Mouse (Mus musculus) brain, embryonic 18.5 days (tissue): Measurements from ENCODE around the gene Map3k1.

Experiments
- DNase-seq: peaks from one replicate; pipeline ENCODE4 v3.0.0-alpha.2; 2012; ENCODE audit warnings: low read depth, low spot score

Gene Map3k1

DNA sequence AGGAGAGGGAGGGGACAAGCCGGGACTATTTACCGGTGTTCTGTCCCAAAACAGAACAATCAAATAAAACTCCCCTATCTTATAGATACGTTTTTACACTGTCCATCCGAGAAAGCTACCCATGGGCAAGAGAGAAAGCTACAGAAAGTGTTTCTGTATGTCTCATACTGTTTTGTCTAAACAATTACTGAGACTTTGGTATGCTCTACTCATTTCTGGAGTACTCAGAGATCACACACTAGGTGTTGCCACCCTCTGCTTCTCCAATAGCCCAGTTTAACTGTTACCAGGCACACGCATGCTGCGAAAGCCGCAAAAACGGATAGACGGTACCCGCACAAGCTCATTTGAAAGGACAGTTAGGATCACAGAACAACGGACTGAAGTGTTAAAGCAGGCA is 17.2 kb downstream of the Map3k1 start:
- DNase-seq, result no peak

DNA sequence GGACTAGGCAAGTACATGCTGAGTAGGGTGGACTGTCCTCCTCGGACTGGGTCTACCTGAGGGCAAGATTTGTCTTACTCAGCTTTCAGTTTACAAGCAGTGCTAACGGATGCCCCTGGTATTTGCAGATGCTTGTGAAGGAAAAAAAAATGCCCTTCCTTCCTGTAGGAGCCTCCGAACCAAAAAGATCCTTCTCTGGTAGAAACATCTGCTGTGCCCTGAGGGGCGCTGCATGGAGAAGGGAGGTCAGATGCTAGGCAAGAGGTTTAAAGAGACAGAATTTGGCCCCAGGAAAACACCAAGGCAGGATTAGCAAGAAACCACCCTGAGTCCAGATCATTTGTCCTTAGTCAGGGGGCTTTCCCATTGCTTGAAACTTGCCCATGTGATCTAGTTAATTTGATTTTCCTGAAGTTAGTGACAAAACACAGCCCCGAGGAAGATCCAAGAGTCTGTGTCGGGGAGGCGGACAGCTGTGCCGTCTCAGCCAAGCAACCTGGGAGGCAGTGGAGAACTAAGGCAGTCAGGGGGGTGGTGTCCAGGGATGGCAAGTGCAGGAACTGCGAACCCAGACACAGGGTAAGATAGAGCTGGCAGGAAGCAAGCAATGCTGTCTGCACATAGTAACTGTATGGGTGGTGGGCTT is 19.2 kb downstream of the Map3k1 start:
- no peak for DNase-seq

DNA sequence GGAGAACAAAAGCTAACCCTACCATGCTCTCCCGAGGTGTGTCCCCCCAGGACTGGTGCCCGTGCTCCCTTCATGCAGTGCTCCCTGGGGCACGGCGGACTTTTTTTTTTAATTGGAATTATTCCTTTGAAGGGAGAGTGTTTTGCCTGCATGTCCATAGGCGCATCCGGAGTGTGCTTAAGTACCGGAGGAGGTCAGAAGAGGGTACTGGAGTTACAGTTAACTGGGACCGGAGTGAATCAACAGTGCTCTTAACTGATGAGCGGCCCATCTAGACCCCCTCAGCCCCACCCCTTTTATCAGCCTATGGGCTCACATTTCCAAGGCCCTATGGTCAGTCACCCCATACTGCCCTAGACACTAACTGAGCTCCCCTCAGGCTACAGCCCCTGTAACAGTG is 19.9 kb downstream of the Map3k1 start:
- no peak for DNase-seq

DNA sequence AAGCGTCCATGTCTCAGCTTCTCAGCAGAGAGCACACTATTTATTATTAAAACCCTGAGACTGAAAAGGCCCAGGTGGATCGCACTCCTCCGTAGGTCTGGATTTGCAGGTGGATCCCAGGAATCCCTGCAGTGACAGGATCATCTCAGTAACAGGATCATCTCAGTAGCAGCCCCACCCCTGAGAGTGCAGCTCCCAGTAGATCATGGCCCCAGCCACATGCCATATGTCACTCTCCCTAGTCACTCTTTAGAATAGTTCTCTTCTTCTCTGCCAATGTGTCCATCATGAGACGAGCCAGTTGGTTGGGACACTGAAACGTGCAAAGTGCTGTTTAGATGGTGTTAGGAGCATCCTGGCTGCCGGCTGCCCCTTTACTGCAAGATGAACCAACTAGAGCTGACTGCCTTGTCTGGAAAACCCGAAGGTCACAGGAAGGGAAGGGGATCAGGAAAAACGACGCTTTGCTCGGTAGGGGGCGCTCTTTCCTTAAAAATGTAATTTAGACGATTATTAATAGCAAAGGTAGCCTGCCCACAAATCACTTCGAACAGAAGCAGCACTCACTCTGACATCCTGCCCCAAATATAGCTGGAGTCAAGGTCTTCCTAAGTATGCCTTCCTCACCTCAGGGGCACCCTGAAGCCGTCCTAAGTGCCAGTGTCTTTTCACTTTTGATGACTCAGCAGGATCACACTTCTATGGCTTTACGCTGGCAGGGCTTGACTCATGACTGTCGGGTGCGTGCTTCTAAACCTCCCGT is 20.8 kb downstream of the Map3k1 start:
- DNase-seq, result no peak

DNA sequence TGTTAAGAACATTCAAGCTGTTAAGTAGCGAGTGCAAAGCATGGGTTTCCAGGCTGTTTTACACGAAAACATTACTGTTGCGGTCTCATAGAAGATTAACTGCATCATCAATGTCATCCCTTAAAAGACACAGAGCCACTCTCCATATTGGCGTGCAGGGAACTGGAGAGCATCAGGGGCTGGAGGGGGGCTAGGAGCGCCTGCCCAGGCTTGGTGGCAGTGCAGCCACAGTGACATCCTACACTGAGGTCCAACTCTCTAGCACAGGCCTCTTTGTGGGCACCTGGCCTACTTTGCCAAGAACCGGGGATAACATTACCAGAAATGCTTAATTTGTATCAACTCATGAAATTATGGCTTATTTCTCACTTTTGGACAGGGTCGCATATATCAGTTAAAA is 22.2 kb downstream of the Map3k1 start:
- no peak for DNase-seq

DNA sequence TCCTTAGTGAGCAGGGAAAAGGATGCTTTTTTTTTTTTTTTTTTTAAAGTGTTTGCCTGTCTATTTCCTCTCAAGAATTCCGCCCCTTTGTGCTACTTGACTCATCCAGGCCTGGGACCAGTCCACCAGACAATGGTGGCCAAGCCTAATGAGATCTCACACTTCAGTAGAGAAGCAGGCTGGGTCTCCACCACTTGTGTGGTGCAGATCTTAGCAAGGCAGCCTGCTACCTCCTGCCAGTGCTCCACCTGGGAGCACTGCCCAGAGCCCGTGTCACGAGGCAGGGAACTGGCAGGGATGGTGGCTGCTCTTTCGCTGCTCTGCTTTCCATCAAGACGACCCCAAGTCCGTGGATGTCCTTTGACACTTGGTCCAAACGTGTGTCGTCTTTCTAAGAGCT is 25.3 kb downstream of the Map3k1 start:
- no peak for DNase-seq

DNA sequence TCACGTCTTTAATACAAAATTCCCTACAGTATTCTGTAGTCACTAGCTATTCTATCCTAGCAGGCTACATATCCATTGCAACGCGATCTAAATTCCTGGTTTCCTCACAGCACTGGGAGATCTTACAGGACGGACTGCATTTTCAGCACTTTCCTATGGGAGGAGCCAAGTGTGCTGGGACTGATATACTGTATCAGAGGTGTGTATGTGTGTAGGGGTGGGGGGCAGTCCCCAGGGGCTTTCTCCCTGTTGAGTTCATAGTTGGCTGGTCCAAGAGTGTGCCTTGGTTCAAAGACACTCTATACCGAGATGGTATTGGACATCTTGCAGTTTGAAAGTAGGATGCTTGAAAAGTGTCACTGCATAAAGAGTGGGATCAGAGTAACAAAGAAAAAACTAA is 29.3 kb downstream of the Map3k1 start:
- DNase-seq, result no peak

DNA sequence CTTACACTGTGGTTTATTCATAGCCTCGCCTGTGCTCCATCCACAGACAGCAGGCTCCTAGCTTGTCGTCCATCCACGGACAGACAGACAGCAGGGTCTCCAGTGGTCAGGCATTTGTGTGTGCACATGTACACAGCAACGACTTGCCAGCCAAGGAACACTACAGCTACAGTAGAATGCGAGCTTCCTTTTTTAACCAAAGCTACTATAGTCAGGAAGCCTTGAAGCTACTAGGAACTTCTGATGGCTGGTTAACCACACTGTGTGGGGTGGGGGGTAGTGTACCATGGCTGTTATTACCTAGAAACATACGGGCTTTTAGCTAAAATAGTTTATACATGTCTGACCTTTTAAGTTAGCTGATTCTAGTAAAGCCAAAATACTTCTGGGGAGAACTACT is 30.2 kb downstream of the Map3k1 start:
- DNase-seq, result no peak

DNA sequence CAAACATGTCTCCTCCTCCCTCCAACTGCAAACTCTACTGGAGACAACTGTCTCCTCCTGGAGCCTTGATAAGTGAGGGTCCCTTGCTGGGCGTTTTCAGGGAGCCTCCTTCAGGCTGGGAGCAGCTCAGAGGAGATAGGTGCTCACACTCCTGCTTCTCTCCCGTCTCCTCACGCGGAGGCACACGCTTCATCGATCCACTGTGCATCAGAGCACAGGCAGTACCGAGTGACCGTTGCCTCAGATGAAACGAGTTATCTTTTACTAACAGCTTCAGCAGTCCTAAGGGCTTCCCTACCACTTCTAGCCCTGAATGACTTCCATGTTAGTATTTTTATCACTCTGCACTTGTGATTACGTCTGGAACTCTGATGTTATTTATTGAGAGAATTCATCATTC is 30.9 kb downstream of the Map3k1 start:
- no peak for DNase-seq

DNA sequence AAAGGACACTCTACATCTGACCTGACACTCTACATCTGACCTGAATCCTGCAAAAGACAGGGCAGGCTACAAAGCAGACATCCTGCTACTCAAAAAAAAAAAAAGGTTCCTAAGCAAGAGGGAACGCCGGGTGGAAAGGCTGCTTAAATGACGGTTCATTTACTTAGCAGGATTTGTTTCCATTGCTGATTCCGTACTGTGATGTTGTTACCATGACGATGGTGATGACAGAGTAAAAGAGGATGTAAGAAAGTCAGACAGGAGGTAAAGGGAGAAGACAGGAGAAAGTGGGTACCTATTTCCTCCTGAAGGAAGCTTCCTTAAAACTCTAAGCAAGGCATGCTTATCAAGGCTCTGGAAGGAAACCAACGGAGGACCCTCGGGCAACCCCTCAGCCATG is 31.6 kb downstream of the Map3k1 start:
- DNase-seq, result no peak

DNA sequence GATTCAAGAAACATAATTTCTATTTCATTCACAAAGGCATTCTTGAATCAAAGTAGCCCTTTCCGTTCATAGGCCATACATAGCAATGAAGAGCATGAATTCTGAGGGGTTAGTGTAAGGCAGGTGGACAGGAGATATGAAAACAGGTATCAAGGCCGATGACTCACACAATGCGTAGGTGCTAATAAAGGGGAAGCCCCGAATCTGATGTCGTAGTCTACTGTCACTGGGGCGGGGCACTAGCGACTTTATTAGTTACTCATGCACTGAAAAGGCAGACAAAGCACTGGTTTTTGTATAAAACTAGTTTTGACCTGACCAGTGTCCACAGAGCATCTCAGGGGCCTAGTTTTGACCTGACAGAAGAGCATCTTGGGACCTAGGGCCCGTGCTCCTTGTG is 36.7 kb downstream of the Map3k1 start:
- DNase-seq, result no peak

DNA sequence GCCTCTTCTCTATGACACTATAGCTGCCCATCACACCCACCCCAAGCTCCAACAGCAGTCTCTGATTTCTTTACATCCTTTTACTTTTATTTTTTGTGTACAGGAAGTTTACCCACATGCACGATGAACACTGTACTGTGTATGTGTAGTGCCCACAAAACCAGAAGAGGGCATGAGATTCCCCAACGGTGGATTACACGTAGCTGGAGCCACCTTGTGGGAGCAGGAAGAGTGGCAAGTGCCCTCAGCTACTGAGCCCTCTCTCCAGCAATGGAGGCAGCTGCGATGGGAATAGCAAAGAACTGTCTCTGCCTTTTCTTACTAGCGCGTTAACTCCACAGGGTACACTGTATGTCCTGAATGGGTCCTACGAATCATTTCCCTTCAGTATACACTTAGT is 37.6 kb downstream of the Map3k1 start:
- no peak for DNase-seq

DNA sequence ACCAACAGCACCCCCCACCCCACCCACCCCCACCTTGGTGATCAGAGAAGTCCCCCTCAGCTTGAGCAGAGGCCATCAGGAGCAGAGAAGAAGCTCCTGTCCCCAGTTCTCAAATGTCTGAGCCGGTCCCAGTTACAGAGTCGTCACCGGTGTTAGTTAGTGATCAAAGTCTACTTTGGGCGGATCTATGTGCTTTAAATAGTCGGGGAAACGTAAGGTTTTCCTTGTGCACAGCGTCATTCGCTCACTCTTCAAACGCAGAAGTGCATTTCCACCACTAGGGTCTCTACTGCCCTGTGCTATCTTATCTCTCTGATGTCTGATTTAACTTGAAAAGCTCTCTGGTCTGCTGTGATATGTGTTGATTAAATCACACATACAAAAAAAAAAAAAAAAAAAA is 38.0 kb downstream of the Map3k1 start:
- DNase-seq, result no peak

DNA sequence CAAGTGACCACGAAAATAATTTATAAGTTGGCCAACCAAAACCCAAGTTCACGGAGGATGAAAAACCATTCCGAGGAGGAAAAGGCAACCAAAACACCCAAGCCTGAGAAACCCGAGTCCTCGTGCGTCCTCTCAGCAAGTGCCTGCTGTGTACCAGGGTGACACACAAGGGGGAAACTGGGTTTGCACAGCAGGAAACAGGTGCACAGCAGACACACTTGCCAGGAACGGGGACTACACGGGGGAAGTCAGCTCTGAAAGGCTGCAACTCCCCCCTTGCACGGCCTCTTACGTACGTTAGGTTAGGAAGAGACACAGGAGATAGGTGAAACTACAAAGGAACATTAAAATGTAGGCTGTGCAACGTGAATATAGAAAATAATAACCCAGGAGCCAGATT is 46.3 kb downstream of the Map3k1 start:
- DNase-seq, result no peak

DNA sequence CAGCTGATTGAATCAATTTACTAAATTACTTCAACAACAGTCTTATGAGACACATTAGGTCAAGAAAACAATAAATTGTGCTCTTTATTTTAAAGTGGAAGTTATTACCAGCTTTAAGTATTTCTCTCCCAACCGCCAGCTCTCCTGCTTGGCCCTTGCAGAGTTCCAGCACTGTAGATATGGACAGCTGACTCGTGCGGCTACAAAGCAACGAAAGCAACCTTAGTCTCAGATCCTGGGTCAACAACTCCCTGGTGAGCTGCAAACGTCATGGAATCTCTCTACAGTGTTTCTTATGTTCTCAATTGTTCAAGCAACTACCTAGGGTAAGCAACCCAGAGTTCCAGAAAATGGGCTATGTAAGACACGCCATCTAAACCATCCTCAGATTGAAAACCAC is 51.8 kb downstream of the Map3k1 start:
- DNase-seq, result no peak

DNA sequence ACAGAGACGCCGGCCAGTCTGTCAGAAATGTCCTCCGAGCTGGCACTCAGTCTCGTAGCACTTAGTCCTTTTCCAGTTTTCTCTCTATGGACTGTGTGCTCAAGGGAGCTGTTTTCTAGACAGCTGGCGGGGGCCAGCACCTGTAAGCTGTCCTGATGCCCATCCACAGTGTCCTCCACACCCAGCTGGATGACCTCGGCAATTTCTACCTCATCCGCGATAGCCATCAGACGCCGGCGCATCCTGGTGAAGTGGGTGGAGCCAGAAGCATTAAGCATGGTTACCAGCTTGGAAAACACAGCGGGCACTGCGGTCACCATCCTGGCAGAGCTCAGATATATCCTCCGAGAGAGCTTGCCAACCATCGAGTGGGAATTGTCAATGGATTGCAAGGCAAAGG is 52.9 kb downstream of the Map3k1 start:
- DNase-seq, result no peak

DNA sequence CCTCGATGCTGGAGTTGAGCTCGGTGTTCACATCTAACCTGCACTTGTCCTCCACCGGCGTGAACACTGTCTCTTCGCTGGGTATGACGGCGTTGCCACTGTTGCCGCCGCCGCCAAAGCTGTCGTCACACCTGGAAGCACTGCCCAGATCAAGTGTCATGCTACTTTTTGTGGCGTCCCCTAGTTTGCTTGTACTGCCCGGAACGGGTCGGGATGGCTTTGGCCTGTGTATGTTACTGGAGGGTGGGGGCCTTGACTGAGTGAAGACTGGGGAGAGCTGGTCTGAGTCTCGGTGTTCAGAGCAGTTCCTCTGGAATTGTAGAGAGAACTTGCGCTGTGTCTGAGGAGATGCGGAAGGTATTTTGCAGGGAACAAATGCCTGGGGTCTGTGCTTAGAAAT is 53.4 kb downstream of the Map3k1 start:
- DNase-seq, result no peak

DNA sequence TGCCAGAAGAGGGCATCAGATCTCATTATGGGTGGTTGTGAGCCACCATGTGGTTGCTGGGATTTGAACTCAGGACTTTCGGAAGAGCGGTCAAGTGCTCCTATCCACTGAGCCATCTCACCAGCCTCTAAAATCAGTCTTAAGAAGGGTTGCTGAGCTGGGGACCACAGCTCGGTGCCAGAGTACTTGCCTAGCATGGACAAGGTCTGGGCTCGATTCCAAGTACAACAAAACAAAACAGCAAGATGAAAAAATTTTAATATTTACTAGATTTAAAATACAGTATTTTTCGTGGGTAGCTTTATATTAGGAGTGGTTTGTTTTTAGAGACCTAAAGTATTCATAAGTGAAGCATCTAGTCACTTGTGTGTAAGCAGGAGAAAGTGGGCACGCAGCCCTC is 55.5 kb downstream of the Map3k1 start:
- DNase-seq, result no peak

DNA sequence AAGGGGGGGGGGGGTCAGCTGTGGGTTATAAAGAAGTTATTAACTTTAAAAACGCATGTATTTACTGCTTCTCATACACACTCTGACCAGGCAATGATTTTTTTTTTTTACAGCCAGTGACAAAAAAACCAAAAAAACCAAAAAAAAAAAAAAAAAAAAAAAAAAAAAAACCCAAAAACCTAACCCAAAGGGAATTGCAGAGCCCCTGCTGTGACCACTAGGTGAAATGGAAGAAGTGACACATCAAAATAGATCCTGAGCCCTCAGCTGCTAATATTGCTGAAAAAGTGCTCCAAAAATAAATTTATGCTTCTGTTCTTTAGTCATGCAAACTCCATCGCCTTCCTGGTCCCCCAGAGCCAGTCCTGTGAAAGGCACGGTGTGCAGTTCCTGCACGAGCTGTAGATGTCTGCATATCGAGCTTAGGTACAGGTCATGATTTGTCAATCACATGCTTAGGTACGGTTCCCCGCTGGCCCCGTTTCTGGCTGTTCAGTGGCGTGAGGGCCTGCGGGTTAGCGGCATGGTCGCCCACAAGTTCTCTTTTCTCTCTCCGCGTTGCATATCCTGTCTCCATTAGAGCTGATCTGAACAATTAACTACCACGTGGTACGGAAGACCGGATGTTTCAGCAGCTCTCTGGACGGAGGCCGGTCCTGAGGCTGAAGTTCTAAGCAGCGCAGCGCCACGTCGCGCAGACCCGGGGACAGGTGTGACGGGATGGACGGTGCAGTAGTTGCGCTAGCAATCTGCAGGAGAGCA is 60.3 kb downstream of the Map3k1 start:
- DNase-seq, result no peak

DNA sequence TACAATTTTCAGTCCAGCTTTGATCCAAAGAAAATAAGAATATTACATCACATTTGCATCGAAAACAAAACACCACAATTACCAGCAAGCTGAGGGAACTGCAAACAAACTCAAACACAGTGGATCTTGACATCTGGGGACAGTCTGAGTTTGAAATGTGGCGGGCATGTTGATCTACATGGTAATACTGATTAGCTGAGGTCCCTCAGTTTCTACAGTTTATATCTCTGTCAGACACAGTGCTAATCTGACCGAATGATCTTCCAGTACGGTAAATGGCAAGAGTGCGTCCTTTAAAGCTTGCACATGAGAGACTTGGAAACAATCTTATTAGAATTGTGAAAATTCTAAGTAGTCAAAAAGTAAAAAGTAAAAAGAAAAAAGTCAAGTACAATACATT is 62.0 kb downstream of the Map3k1 start:
- DNase-seq, result no peak

DNA sequence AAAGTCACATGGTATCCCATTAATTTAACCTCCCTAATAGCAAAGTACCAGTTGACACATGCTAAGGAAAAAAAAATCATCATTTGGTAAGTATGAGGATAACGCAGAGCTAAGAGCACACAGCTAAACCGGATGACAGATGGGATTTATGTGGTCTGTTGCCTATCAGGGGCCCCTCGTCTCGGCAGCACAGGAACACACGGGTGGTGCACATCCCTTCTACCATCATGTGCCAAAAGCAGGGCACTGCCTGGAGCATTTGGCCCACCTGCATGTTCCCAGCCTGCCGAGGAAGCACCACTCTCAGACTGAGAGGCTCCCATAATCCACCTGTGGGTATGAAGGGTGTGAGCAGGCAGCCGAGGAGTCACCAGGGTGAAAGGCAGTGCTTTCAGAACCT is 63.6 kb downstream of the Map3k1 start:
- DNase-seq, result no peak

DNA sequence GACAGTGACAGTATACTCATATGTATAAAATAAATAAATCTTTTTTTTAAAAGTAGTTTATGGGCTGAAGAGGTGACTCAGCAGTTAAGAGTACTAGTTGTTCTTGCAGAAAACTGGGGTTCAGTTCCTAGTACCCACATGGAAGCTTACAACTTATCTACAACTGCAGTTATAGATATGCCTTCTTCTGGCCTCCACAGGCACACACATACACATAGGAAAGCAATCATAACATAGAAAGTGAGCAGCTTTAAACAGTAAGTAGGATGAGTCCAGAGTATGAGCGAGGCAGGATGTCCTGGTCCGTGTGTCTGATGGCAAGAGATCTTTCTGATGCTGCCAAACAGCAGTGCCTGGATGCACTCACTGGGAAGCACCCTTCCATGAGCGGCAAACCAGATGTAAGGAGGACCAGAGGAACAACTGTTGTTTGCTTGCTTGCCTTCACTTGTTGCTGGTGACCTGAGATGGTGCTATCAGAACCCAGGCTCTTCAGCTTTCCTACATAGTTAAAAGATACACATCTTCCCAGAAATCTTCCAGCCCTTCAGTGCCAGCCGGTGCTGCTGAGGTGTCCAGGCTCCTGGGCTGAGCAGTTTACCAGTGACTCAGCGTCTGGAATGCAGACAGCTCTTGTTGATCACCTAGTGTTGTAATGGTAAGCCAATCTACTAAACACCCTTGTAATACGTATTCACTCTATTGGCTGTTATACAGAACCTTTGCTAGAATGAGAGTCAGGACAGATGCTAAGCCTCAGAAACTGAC is 64.4 kb downstream of the Map3k1 start:
- DNase-seq, result no peak
